Mouse (Mus musculus) spleen, adult 10 weeks (tissue): Measurements from ENCODE around the gene Cenpi. TPM values are rescaled to one million over a fixed set of nuclear protein-coding genes. Genes with fewer than 3 reads are reported as not detected.

ENCODE experiments used
- polyA plus RNA-seq: library from polyadenylated mRNA; stranded (reverse); fragments of 350-450 nt; fragmentation: Illumina TruSeq; extraction: RNeasy Lipid Tissue Mini Kit (QIAGEN cat#74804); gene quantifications from one replicate; pipeline ENCODE4 v1.2.3, GENCODE M21; 2015; ENCODE audit warnings: low replicate concordance; ENCODE audit not compliant: insufficient read depth

Cenpi gene
- polyA plus RNA-seq: 5.6 TPM

DNA sequence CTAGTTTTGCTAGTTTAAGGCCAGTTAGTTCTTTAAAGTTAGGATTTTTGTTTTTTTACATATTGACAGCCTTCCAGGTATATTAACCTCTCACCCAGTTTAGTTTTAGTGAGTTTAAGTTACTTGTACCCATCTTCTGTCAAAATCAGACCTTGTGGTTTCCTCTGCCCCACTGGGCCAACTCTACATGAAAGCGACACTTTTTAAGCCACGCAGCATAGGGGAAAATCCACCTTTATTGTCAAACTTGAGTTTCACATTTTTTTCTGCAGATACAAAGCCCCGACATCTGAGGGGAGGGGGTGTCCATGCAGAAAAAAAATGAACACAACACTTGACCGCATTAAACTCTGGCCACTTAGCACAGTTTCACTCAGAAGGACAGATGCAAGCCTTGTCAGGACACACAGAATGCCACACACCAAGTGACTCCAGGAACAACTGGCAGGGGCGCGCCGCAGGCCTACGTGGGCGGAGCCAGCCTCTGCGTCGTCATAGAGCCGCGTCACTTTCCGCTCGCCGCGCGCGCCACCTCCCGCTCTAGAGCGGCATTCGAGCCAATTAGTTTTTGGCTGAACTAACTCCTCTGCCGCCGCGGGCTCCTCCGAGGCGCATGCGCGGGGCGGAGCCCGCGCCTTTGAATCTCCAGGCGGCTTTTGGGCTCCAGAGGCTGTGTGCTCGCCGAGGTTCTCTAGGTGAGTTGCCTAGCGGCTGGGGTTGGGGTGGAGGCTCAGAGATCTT, at the start of gene Cenpi:
Gene Cenpi, plus strand, starts transcription at position 551 of the 741 bp plus-strand sequence.

GRCm38 (mm10) chrX:134276275-134277160, 31.4 kb upstream of the Cenpi start, which contains the start of gene Trmt2b:
Gene Trmt2b, minus strand, starts transcription at chrX:134276984.

DNA sequence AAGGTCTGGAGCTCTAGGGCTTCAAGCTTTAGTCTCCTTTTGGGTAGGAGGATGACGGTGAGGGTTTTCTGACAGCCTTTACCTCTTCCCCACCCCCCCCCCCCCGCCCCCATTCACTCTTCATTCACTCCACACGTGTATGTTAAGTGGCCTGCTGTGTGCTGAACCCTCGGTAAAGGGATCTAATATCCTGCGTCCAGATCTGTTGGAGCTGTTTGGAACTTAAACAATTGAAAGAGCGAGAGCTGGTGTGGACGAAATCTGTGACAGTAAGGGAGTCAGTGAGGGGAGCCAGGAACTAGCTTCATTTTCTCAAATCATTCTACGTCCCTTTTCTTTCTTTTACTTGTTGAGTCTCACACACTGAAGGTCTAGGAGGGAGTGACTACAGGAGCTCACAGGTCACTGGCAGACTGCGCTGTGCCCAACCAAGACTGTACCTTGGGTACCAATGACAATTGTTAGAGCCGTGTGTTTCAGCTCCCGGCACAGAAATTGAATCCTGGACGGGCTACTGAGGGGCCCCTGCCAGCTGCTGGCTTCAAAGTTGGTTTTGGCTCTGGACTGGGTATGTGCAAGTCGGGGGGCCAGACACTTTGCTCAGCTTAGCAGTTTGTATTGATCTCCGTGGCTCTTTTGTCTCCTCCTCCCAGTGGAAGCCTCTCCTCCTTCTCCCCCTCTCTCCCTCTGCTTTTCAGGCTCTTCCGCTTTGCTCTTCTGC, 96.1 kb downstream of the Cenpi start, which contains the start of gene Drp2:
Gene Drp2, plus strand, starts transcription at position 689 of the 721 bp plus-strand sequence.

Other genes with a start within 250 kb of the Cenpi start
- gene Cstf2, start 248.9 kb upstream of the Cenpi start, polyA plus RNA-seq: 46.0 TPM
- 26.4 TPM for gene Xkrx, start 146.0 kb upstream of the Cenpi start, polyA plus RNA-seq
- gene Arl13a, start 120.6 kb upstream of the Cenpi start, polyA plus RNA-seq: not detected
- 0.94 TPM for gene Nox1, start 86.1 kb upstream of the Cenpi start, polyA plus RNA-seq
- 44.7 TPM for gene Trmt2b, start 31.1 kb upstream of the Cenpi start, polyA plus RNA-seq
- gene Tmem35a, start 12.9 kb upstream of the Cenpi start, polyA plus RNA-seq: 24.5 TPM
- gene Drp2, start 96.5 kb downstream of the Cenpi start, polyA plus RNA-seq: 0.22 TPM
- not detected for gene Taf7l, start 168.4 kb downstream of the Cenpi start, polyA plus RNA-seq
- gene Timm8a1, start 233.8 kb downstream of the Cenpi start, polyA plus RNA-seq: 31.7 TPM